Mouse (Mus musculus) myocyte (in vitro differentiated cells): ENCODE results near the gene Fbxo48. TPM values are rescaled to one million over a fixed set of nuclear protein-coding genes. Genes with fewer than 3 reads are reported as not detected.

Source experiments
- H3K27me3 ChIP-seq: one replicate; pipeline ENCODE4 v1.6.1; 2011; ENCODE audit not compliant: control insufficient read depth, insufficient read depth, insufficient read length
- H3K36me3 ChIP-seq: one replicate; pipeline ENCODE4 v1.6.1; 2011; ENCODE audit not compliant: control insufficient read depth, insufficient read depth
- H3K4me2 ChIP-seq: one replicate; pipeline ENCODE4 v1.6.1; 2011; ENCODE audit warnings: low read depth, control low read depth
- H3K4me3 ChIP-seq: one replicate; pipeline ENCODE4 v1.5.1; 2011; ENCODE audit warnings: mild to moderate bottlenecking, control low read depth, moderate library complexity
- H3K79me2 ChIP-seq: one replicate; pipeline ENCODE4 v1.6.1; 2011; ENCODE audit not compliant: control insufficient read depth, insufficient read depth
- H3ac ChIP-seq: one replicate; pipeline ENCODE4 v1.6.1; 2011; ENCODE audit not compliant: control insufficient read depth, insufficient read length
- CEBPB ChIP-seq: IDR thresholded peaks from 2 replicates; pipeline ENCODE4 v1.6.1; 2011; ENCODE audit warnings: mild to moderate bottlenecking, moderate library complexity; ENCODE audit not compliant: poor library complexity, insufficient read depth, severe bottlenecking
- E2F4 ChIP-seq: IDR thresholded peaks from one replicate; pipeline ENCODE4 v1.6.1; 2011; ENCODE audit warnings: mild to moderate bottlenecking, control low read depth, moderate library complexity; ENCODE audit not compliant: insufficient read depth
- MAX ChIP-seq: IDR thresholded peaks from one replicate; pipeline ENCODE4 v1.6.1; 2011; ENCODE audit warnings: low read depth, mild to moderate bottlenecking, control low read depth
- MYOD1 ChIP-seq, 3 experiments: IDR thresholded peaks; one replicate each; pipeline ENCODE4 v1.6.1; 2011; ENCODE audit warnings: control low read depth in 2 of 3, low read depth in 2 of 3, mild to moderate bottlenecking in 2 of 3, moderate library complexity in 1 of 3; ENCODE audit not compliant: insufficient read length in 2 of 3, control insufficient read depth in 1 of 3
- MYOG ChIP-seq, 3 experiments: IDR thresholded peaks; one replicate each; pipeline ENCODE4 v1.6.1; 2011; ENCODE audit warnings: control low read depth in 2 of 3, low read depth in 2 of 3, mild to moderate bottlenecking in 2 of 3; ENCODE audit not compliant: insufficient read length in 2 of 3, control insufficient read depth in 1 of 3, insufficient read depth in 1 of 3
- POLR2A ChIP-seq: IDR thresholded peaks from one replicate; pipeline ENCODE4 v1.6.1; 2011; ENCODE audit warnings: low read depth, mild to moderate bottlenecking, control low read depth, moderate library complexity; ENCODE audit not compliant: insufficient read length
- POLR2AphosphoS2 ChIP-seq: IDR thresholded peaks from one replicate; pipeline ENCODE4 v1.6.1; 2011; ENCODE audit warnings: low read depth, control low read depth; ENCODE audit not compliant: insufficient read length
- REST ChIP-seq: IDR thresholded peaks from one replicate; pipeline ENCODE4 v1.6.1; 2011; ENCODE audit warnings: mild to moderate bottlenecking, control low read depth, moderate library complexity; ENCODE audit not compliant: insufficient read depth, insufficient read length
- SRF ChIP-seq: IDR thresholded peaks from one replicate; pipeline ENCODE4 v1.6.1; 2011; ENCODE audit warnings: low read depth; ENCODE audit not compliant: control insufficient read depth, insufficient read length
- TCF12 ChIP-seq: IDR thresholded peaks from one replicate; pipeline ENCODE4 v1.6.1; 2011; ENCODE audit warnings: mild to moderate bottlenecking, control low read depth; ENCODE audit not compliant: poor library complexity, insufficient read depth, severe bottlenecking
- TCF3 ChIP-seq: IDR thresholded peaks from one replicate; pipeline ENCODE4 v1.6.1; 2011; ENCODE audit warnings: low read depth, control low read depth; ENCODE audit not compliant: insufficient read length
- USF1 ChIP-seq: IDR thresholded peaks from one replicate; pipeline ENCODE4 v1.6.1; 2011; ENCODE audit warnings: low read depth, mild to moderate bottlenecking, control low read depth, moderate library complexity
- polyA plus RNA-seq: library from polyadenylated mRNA; unstranded; fragments of >200 nt; fragmentation: generic; extraction: Trizol; gene quantifications from one replicate; pipeline ENCODE4 v1.2.1, GENCODE M21; 2012; ENCODE audit warnings: missing spikeins

Gene Fbxo48
- polyA plus RNA-seq, 1 experiment = 0.60 TPM

GRCm38 (mm10) chr11:16996818-16997217 is 45.6 kb downstream of the Fbxo48 start:
- Histone ChIP-seq H3K36me3 (no peaks in the 10 kb centered on the region), H3ac (no peak overlapping the region), H3K4me2 (no peak overlapping the region), H3K4me3 (no peak overlapping the region), H3K79me2 (no peaks in the 10 kb centered on the region), H3K27me3 (no peaks in the 10 kb centered on the region)
- TF ChIP-seq TCF12 (no peak), MYOD1 (IDR thresholded peaks at IDR 0.05; ENCODE audit: control insufficient read depth in 1 of 3, insufficient read length in 2 of 3, low read depth in 2 of 3) (no peak), REST (no peak), MYOG (IDR thresholded peaks at IDR 0.05; ENCODE audit: control insufficient read depth in 1 of 3, insufficient read depth in 1 of 3, insufficient read length in 2 of 3, low read depth in 2 of 3) (no peak), E2F4 (no peak), SRF (no peak), CEBPB (no peak), MAX (no peak), POLR2A (no peak), POLR2AphosphoS2 (no peak), USF1 (no peak), TCF3 (no peak)

DNA sequence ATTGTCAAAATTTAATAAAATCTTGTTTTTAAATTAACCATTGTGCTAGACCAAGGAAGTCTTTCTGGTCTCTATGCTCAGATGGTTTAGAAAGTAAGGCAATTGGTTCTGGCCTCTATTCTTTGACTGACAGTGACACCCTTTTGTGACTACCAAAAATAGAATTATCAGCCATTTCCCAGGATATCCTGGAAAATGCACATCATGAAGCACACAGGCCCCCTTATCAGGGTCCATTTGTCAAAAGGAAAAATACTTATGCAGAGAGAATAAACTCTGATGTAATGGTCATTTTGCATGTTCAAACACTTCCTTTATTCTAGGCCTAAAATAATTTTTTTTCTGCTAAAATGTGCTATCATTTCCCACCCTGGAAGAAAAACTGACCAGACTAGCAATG is 46.3 kb downstream of the Fbxo48 start:
- Histone ChIP-seq H3K4me2 (no peak overlapping the region), H3K4me3 (no peak overlapping the region), H3K36me3 (no peaks in the 10 kb centered on the region), H3ac (no peak overlapping the region), H3K27me3 (no peaks in the 10 kb centered on the region), H3K79me2 (no peaks in the 10 kb centered on the region)
- TF ChIP-seq REST (no peak), MAX (no peak), CEBPB (no peak)

DNA sequence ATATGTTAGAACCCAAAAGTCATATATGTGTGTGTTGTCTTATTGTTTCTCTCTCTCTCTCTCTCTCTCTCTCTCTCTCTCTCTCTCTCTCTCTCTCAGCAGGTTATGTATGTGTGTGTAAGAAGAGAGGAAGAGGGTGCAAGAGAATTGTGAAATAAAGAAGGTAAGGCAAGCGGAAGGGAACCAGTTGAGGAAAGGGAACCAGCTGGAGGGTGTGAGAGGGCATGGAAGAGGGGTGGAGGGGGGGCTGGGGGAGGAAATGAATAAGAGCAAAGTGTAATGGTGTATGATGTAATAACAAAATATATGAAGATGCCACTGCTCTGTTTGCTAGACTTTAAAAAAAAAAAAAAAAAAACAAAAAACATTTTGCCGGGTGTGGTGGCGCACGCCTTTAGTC is 48.2 kb downstream of the Fbxo48 start:
- TF ChIP-seq POLR2AphosphoS2 (no peak), E2F4 (no peak)
- H3K4me3 ChIP-seq = no peak overlapping the region
- no peaks in the 10 kb centered on the region for H3K79me2 ChIP-seq
- no peak overlapping the region for H3ac ChIP-seq
- no peaks in the 10 kb centered on the region for H3K36me3 ChIP-seq
- no peak overlapping the region for H3K4me2 ChIP-seq
- no peaks in the 10 kb centered on the region for H3K27me3 ChIP-seq

- H3K4me2 ChIP-seq = no peak overlapping the region
- H3K27me3 ChIP-seq = no peaks in the 10 kb centered on the region
- no peak for TF ChIP-seq REST
- no peak for TF ChIP-seq POLR2AphosphoS2
- TF ChIP-seq SRF = no peak
- TF ChIP-seq USF1 = no peak
- TF ChIP-seq TCF3 = no peak
- TF ChIP-seq MYOD1 (IDR thresholded peaks at IDR 0.05; ENCODE audit: control insufficient read depth in 1 of 3, insufficient read length in 2 of 3, low read depth in 2 of 3) = no peak
- TF ChIP-seq TCF12 = no peak
- TF ChIP-seq CEBPB = no peak
- no peak for TF ChIP-seq POLR2A
- no peaks in the 10 kb centered on the region for H3K79me2 ChIP-seq
- H3ac ChIP-seq = no peak overlapping the region
- no peak overlapping the region for H3K4me3 ChIP-seq
- H3K36me3 ChIP-seq = no peaks in the 10 kb centered on the region
Measured at GRCm38 (mm10) chr11:16999933-17000332, 48.8 kb downstream of the Fbxo48 start.

DNA sequence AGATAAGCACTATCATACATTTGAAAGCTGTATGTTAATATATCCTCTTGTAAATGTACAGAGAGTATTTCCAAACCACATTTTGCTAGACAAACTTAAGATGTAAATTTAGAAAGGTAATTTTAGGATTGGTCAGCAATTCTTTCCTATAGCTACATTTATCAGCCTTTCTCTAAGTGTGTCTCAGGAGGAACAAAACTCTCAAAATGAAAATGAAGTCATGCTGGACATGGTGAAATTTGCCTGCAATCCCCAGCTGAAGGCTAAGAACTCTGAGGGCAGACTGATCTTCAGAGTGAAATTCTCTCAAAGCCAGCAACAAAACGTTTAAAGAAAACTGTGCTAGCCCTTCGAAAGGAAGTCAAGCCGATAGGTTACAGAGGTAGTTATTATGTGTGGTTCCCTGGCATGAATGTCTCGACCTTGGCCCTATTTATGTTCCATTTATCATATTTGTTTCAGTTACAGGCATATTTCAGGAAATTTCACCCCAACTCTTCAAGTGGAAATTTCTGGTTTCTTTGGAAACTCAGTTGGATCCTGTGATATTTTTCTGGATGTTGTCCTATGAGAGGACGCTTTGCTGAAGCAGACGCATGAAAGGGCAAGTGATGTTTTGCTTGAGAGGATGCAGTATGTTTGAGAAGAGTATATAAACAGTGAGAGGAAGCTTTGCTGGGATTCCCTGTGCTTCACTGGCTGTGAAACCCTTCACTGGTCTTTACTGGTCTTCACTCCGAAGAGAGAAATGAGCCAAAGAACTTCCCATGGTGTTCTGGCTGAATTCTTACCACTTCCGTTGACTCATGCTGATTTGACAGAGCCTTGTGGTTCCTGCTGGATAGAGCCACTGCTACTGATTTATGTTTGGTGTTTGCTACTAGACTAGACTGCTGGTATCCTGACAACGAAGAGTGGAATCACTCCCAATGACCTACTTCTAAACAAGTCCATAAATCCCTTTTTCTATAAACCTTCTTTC is 49.5 kb downstream of the Fbxo48 start:
- H3K36me3 ChIP-seq = no peaks in the 10 kb centered on the region
- TF ChIP-seq REST (no peak), USF1 (no peak), CEBPB (peak; percentile 87), MAX (no peak), MYOD1 (IDR thresholded peaks at IDR 0.05; ENCODE audit: control insufficient read depth in 1 of 3, insufficient read length in 2 of 3, low read depth in 2 of 3) (no peak), E2F4 (no peak), SRF (no peak)

More for the DNA sequence above, 49.5 kb downstream of the Fbxo48 start:
- Histone ChIP-seq H3K27me3 (no peaks in the 10 kb centered on the region), H3ac (no peak overlapping the region), H3K4me2 (peak overlapping the region; percentile 56), H3K4me3 (no peak overlapping the region), H3K79me2 (no peaks in the 10 kb centered on the region)
